Mouse (Mus musculus): ENCODE results near the gene Zpld1. TPM values are rescaled to one million over a fixed set of nuclear protein-coding genes. Genes with fewer than 3 reads are reported as not detected.
A peak's percentile ranks its signal among the peaks of the same experiment; 100 is the strongest.

Gene Zpld1
- 0.11 and 0.22 TPM in 2 replicates for polyA plus RNA-seq (2014; fragmentation: Nextera tagmentation; extraction: Ambion mirVana)

DNA sequence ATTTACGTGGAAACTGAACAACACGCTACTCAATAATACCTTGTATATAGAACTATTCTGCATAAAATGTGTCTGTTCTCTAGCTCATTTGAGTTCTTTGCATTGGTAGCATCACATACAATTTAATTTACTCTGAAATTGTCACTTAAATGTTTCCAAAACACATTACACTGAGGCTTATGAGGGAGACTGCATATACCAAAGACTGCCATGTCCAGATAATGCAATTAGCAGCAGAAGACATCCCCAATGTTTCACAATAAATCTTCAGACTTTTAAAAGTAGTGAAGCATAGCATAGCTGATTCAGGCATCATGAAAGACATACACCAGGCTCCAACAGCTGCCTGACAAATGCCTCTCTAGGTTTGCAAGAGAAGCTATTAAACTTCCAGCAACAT lies at the start of gene Zpld1:
Zpld1 (minus strand) TSS at position 101 of the 400 bp plus-strand sequence.
- Histone ChIP-seq H3K9ac (replicated peaks; ENCODE audit: low read length) (no peak within 1 kb of the TSS), H3K36me3 (ENCODE audit: control insufficient read depth, insufficient read depth, low read length) (no peaks in the 10 kb centered on the region), H3K9me3 (ENCODE audit: control insufficient read depth, low read length) (no peaks in the 10 kb centered on the region), H3K4me3 (replicated peaks; ENCODE audit: low read depth, low read length) (no peak within 1 kb of the TSS), H3K4me1 (ENCODE audit: control insufficient read depth, insufficient read depth, low read length) (no peaks in the 10 kb centered on the region), H3K27me3 (ENCODE audit: control insufficient read depth, insufficient read depth, low read length) (no peaks in the 10 kb centered on the region), H3K4me2 (ENCODE audit: low read length) (no peak within 1 kb of the TSS), H3K27ac (replicated peaks; ENCODE audit: low read depth, low read length) (no peak within 1 kb of the TSS)
- no peak for ATAC-seq (ENCODE audit: low FRiP score, low TSS enrichment)
- DNase-seq, result no peak
- WGBS, result 97% methylated on average over 2 of the region's 2 CpGs

DNA sequence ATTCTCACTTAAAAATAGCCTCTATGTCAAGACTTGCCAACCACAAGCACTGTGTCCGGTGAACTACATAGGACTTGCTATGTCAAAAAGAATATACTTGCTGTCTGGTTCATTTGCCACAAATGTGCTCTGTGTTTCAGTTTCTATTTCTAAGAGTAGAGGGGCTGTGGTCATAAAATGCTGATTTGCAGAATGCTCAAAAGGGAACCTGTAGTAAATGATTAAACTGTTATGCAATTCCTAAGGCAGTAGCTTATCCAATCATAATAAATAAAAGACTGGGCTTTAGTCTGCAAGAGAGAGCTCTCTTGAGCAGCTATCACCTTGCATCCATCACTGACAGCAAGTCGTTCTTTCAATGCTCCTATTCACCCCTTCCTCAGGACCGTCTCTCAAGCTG lies 47.9 kb upstream of the Zpld1 start:
- Histone ChIP-seq H3K4me3 (replicated peaks; ENCODE audit: low read depth, low read length) (no peak overlapping the region), H3K27ac (replicated peaks; ENCODE audit: low read depth, low read length) (no peak overlapping the region), H3K27me3 (ENCODE audit: control insufficient read depth, insufficient read depth, low read length) (no peaks in the 10 kb centered on the region), H3K9me3 (ENCODE audit: control insufficient read depth, low read length) (peaks cover 3% of the 10 kb centered on the region; the same call in 1 of the 2 replicates), H3K4me1 (ENCODE audit: control insufficient read depth, insufficient read depth, low read length) (no peaks in the 10 kb centered on the region), H3K4me2 (ENCODE audit: low read length) (no peak overlapping the region), H3K36me3 (ENCODE audit: control insufficient read depth, insufficient read depth, low read length) (no peaks in the 10 kb centered on the region), H3K9ac (replicated peaks; ENCODE audit: low read length) (no peak overlapping the region)
- 87% methylated on average over 3 of the region's 3 CpGs for WGBS
- ATAC-seq (ENCODE audit: low FRiP score, low TSS enrichment) (no peak), DNase-seq (no peak)

DNA sequence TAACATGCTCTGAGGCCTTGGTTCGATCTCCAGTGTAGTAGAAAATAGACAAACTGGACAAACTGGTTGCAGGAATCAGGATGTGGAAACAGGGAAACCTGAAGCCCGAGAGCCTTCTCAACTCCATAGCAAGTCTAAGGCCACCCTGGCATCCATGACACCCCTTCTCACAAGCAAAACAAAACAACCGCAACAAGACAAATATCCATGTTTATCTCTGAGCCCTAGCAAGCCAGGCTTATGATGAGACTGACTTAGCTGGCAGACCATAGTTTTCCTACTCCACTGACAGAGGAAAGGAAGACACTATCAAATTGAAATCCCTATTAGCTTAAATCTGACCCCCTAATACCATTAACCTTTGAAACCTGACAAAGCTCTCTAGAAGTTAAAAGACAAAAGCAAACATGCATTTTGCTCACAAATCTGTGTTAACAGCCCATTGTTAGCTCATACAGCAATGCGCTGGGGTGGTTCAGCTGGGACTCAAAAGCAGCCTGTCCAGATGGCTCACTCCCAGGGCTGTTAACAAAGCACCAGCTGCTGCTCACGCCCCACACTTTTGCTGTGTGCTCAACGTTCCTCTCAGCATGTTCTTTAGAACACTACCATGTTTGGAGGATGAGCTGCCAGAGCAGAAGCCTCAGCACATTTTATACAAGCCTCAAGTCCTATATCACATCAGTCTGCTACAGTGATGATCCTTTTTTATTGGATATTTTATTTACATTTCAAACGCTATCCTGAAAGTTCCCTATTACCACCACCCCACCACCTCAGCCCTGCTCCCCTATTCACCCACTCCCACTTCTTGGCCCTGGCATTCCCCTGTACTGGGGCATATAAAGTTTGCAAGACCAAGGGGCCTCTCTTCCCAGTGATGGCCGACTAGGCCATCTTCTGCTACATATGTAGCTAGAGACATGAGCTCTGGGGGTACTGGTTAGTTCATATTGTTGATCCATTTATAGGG lies 24.0 kb upstream of the Zpld1 start:
- no peaks in the 10 kb centered on the region for H3K9me3 ChIP-seq (ENCODE audit: control insufficient read depth, low read length)
- DNase-seq, result peak; percentile 72
- H3K27me3 ChIP-seq (ENCODE audit: control insufficient read depth, insufficient read depth, low read length), result no peaks in the 10 kb centered on the region
- H3K9ac ChIP-seq (replicated peaks; ENCODE audit: low read length), result no peak overlapping the region
- peaks cover 5% of the 10 kb centered on the region; the same call in 1 of the 2 replicates for H3K4me1 ChIP-seq (ENCODE audit: control insufficient read depth, insufficient read depth, low read length)
- H3K4me3 ChIP-seq (replicated peaks; ENCODE audit: low read depth, low read length), result no peak overlapping the region
- H3K4me2 ChIP-seq (ENCODE audit: low read length), result no peak overlapping the region
- H3K36me3 ChIP-seq (ENCODE audit: control insufficient read depth, insufficient read depth, low read length), result no peaks in the 10 kb centered on the region
- H3K27ac ChIP-seq (replicated peaks; ENCODE audit: low read depth, low read length), result 0 out of 2 replicates have a peak overlapping the region, but pooled peaks have one; percentile 37
- peak; percentile 94 for ATAC-seq (ENCODE audit: low FRiP score, low TSS enrichment)
- WGBS, result 47% methylated on average over 8 of the region's 8 CpGs

DNA sequence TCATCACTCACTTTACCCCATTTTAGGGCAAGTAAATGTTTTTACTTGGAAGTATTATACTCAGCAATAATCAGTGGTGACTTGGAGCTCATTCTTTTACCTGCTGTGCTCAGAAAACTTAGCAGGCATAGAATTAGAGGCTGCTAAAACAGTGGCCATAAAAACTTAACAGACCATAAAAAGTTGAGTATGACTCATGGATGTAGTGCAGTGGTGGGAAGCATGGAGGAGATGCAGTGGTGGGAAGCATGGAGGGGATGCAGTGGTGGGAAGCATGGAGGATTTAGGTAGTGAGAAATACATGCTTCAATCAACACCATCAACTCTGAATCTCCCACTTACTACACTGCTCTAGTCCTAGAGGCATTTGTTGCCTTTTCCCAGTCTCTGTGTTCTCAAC lies 19.2 kb upstream of the Zpld1 start:
- Histone ChIP-seq H3K4me1 (ENCODE audit: control insufficient read depth, insufficient read depth, low read length) (peaks cover 5% of the 10 kb centered on the region; the same call in 1 of the 2 replicates), H3K4me2 (ENCODE audit: low read length) (no peak overlapping the region), H3K9me3 (ENCODE audit: control insufficient read depth, low read length) (no peaks in the 10 kb centered on the region), H3K9ac (replicated peaks; ENCODE audit: low read length) (no peak overlapping the region), H3K27me3 (ENCODE audit: control insufficient read depth, insufficient read depth, low read length) (no peaks in the 10 kb centered on the region), H3K27ac (replicated peaks; ENCODE audit: low read depth, low read length) (no peak overlapping the region), H3K36me3 (ENCODE audit: control insufficient read depth, insufficient read depth, low read length) (no peaks in the 10 kb centered on the region), H3K4me3 (replicated peaks; ENCODE audit: low read depth, low read length) (no peak overlapping the region)
- ATAC-seq (ENCODE audit: low FRiP score, low TSS enrichment) (no peak), DNase-seq (no peak)

DNA sequence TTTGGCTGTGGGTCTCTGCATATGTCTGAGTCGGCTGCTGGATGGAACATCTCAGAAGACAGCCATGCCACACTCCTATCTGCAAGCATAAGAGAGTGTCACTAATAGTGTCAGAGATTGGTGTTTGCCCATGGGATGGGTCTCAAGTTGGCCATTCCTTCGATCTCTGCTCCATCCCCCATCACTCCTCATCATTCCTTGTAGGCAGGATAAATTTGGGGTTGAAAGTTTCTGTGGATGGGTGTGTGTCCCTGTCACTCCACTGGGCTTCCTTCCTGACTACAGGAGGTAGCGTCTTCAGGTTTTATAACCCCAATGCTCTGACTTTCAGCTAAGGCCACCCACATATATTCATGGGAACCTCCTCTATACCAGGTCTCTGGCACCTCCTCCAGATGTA lies 14.3 kb upstream of the Zpld1 start:
- Histone ChIP-seq H3K4me3 (replicated peaks; ENCODE audit: low read depth, low read length) (no peak overlapping the region), H3K27me3 (ENCODE audit: control insufficient read depth, insufficient read depth, low read length) (no peaks in the 10 kb centered on the region), H3K9me3 (ENCODE audit: control insufficient read depth, low read length) (no peaks in the 10 kb centered on the region), H3K9ac (replicated peaks; ENCODE audit: low read length) (no peak overlapping the region), H3K4me2 (ENCODE audit: low read length) (no peak overlapping the region), H3K27ac (replicated peaks; ENCODE audit: low read depth, low read length) (no peak overlapping the region), H3K36me3 (ENCODE audit: control insufficient read depth, insufficient read depth, low read length) (no peaks in the 10 kb centered on the region), H3K4me1 (ENCODE audit: control insufficient read depth, insufficient read depth, low read length) (no peaks in the 10 kb centered on the region)
- DNase-seq, result no peak
- no peak for ATAC-seq (ENCODE audit: low FRiP score, low TSS enrichment)
- WGBS, result 92% methylated on average over 3 of the region's 3 CpGs

DNA sequence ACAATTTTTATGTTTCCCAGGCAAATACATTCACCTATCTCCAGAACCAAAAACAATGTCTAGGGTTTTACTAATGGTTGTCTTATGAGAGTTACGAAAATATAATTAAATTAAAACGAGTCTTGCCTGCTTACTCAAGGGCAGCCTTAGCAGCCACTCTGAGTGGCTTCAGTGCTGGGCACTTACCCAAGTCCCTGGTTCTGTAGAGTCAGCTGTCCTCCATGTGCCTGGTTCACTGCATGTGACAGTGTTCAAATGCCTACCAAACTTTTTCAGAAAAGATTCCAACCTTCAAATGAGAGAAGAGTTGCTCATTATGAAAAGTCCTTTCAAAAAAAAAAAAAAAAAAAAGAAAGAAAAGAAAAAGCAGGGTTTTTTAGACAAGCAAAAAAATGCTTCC lies 15.1 kb downstream of the Zpld1 start:
- H3K9me3 ChIP-seq (ENCODE audit: control insufficient read depth, low read length), result no peaks in the 10 kb centered on the region
- no peaks in the 10 kb centered on the region for H3K4me1 ChIP-seq (ENCODE audit: control insufficient read depth, insufficient read depth, low read length)
- WGBS, result 83% methylated on average over 2 of the region's 2 CpGs
- no peaks in the 10 kb centered on the region for H3K36me3 ChIP-seq (ENCODE audit: control insufficient read depth, insufficient read depth, low read length)
- no peaks in the 10 kb centered on the region for H3K27me3 ChIP-seq (ENCODE audit: control insufficient read depth, insufficient read depth, low read length)
- H3K4me3 ChIP-seq (replicated peaks; ENCODE audit: low read depth, low read length), result no peak overlapping the region
- H3K4me2 ChIP-seq (ENCODE audit: low read length), result no peak overlapping the region
- no peak overlapping the region for H3K9ac ChIP-seq (replicated peaks; ENCODE audit: low read length)
- DNase-seq (no peak), ATAC-seq (ENCODE audit: low FRiP score, low TSS enrichment) (no peak)
- H3K27ac ChIP-seq (replicated peaks; ENCODE audit: low read depth, low read length), result no peak overlapping the region

DNA sequence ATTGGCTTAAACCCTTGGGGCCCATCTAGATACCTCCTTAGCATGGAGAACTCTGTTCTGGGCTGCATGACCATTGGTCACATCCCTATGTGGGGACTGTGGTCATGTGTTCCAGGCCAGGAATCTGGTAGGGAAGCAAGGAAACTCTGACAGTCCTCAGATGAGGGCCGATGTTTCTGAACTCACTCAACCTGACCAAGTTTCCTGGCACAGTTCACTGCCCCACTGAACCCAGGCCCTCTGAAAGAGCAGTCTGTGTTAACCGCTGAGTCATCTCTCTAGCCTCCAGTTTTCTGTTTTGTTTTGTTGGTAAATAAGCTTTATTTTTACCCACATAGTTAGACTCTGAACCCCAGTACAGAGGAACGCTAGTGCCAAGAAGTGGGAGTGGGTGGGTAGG lies 20.3 kb downstream of the Zpld1 start:
- WGBS, result 82% methylated on average over 3 of the region's 3 CpGs
- Histone ChIP-seq H3K4me3 (replicated peaks; ENCODE audit: low read depth, low read length) (no peak overlapping the region), H3K27me3 (ENCODE audit: control insufficient read depth, insufficient read depth, low read length) (no peaks in the 10 kb centered on the region), H3K4me2 (ENCODE audit: low read length) (no peak overlapping the region), H3K27ac (replicated peaks; ENCODE audit: low read depth, low read length) (no peak overlapping the region), H3K9me3 (ENCODE audit: control insufficient read depth, low read length) (no peaks in the 10 kb centered on the region), H3K4me1 (ENCODE audit: control insufficient read depth, insufficient read depth, low read length) (no peaks in the 10 kb centered on the region), H3K36me3 (ENCODE audit: control insufficient read depth, insufficient read depth, low read length) (no peaks in the 10 kb centered on the region), H3K9ac (replicated peaks; ENCODE audit: low read length) (no peak overlapping the region)
- DNase-seq, result no peak
- no peak for ATAC-seq (ENCODE audit: low FRiP score, low TSS enrichment)

DNA sequence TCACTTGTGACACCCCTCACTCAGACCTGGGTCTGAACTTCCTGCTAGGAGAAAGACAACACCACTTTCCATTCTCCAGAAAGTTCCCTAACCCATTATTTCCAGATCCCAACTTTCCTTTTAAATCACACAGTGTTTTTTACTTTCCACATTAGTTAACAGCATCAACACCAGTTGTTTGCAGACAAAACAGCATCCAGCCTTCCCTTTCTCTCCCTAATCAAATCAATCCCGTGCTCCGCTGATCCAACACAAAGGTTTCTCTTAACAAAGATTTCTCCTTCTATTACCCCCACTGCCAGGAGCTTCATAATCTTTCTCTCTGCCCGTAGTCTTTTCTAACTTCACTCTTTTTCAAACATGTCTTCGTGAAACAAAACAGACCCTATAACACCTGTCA lies 32.5 kb downstream of the Zpld1 start:
- no peak for DNase-seq

More for the DNA sequence above, 32.5 kb downstream of the Zpld1 start:
- no peak overlapping the region for H3K9ac ChIP-seq (replicated peaks; ENCODE audit: low read length)
- no peak for ATAC-seq (ENCODE audit: low FRiP score, low TSS enrichment)
- H3K27ac ChIP-seq (replicated peaks; ENCODE audit: low read depth, low read length), result no peak overlapping the region
- no peaks in the 10 kb centered on the region for H3K4me1 ChIP-seq (ENCODE audit: control insufficient read depth, insufficient read depth, low read length)
- no peak overlapping the region for H3K4me2 ChIP-seq (ENCODE audit: low read length)
- no peaks in the 10 kb centered on the region for H3K9me3 ChIP-seq (ENCODE audit: control insufficient read depth, low read length)
- whole genome bisulfite sequencing, result 6% methylated on average over 4 of the region's 4 CpGs
- H3K36me3 ChIP-seq (ENCODE audit: control insufficient read depth, insufficient read depth, low read length), result no peaks in the 10 kb centered on the region
- no peak overlapping the region for H3K4me3 ChIP-seq (replicated peaks; ENCODE audit: low read depth, low read length)
- no peaks in the 10 kb centered on the region for H3K27me3 ChIP-seq (ENCODE audit: control insufficient read depth, insufficient read depth, low read length)
